Mouse (Mus musculus): ENCODE measurements around the gene Sobp.

Gene Sobp

DNA sequence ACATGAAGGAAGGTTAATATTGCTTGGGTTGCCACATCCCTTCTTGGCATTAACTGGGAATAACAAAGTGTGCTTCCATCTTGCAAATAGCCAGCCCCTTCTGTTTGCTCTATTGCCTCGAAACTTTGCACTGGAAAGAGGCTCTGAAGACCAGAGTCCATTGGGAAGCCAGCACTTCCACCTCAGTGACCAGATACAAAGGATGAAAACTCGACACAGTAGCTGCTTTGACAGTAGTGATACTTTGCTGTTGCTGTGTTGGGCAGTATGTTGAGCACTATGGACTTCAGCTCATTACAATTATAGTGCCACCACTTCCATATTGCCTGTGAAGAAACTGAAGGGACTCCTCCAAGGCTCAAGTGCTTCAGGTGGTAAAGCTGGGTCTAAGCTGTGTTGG lies 86.9 kb downstream of the Sobp start:
- no peak for DNase-seq (ENCODE audit: low spot score)

- DNase-seq (ENCODE audit: low spot score) = no peak
Observed at GRCm38 (mm10) chr10:43086888-43087287, 87.4 kb downstream of the Sobp start.

GRCm38 (mm10) chr10:43084087-43084366 lies 90.3 kb downstream of the Sobp start:
- no peak for DNase-seq (ENCODE audit: low spot score)

DNA sequence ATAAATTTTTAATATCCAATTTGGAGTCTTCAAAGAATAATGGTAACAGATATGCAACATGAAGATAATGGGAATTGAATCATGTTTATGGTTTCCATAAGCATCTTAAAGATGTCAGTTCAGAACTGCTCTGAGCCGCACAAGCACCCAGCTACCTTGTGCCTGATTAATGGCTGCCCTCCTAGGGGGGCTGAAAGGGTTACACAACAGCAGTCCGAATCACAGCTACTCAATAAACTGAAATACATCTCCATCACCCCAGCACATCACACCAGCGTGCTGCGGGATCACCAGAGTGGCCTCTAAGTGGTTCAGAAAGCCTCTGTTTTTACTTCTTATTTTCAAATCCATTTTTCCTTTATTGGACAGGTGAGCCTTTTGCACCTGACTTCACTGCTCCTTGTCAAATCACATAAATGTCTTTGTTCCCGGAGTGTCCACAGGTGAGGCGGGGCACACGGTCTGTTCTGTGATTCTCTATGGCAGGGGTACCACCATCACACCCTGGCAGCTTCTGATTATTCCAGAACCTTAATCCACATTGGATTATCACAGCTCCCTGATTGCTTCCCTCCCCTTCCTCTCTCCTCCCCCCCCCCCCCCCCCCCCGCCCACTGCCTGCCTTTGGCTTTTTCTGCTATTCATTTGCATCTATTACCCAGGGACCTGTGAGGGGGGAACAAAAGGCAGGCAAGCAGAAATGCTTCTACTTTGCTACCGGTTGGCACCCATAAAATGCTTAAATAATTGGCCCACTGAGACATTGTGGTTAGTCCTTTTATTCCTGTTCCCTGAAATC lies 90.8 kb downstream of the Sobp start:
- no peak for DNase-seq (ENCODE audit: low spot score)

DNA sequence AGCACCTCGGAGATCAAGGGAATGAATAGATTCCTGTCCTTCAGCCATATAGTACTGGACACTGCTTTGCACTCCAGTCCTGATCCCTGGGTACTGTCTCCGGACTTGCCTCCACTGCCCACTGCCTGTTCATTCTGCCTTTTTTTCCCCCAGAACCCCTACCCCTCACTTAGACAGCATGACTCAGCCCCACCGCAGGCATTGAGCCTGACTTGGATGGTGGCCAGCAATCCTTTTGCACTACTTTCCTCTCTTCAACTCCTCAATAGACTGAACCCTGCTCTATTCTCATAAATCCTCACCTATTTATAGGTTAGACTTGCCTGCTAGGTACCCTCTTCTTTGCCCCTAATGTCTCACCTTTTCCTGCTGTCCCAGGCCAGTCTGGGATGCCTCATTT lies 93.0 kb downstream of the Sobp start:
- no peak for DNase-seq (ENCODE audit: low spot score)

DNA sequence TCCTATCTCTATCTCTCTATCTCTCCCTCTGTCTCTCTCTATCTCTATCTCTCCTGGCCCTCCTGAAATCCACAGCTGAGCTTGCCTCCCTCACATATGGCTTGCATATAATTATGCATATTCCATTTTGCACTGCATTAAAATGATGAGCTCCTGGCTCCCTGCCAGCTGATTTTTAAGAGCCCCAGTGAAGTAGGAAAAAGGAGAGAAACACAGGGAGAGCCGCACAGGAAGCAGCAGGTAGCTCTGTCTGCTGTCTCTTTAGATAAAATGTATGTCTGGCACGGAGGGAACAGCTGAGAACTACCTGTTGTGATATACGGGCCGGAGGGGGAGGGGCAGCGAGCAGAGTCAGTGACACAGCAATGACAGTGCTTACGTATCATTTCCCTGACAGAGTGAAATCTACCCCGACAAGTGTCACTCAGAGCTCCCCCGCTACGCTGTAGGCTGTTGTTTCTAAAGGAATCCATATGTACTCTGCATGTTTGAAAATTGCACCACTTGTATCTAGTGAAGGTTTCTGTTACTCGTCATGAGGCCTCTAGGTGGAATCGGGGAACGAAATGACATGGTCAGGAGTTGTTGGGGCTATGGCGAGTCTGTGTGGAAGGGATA lies 98.7 kb downstream of the Sobp start:
- no peak for DNase-seq (ENCODE audit: low spot score)

DNA sequence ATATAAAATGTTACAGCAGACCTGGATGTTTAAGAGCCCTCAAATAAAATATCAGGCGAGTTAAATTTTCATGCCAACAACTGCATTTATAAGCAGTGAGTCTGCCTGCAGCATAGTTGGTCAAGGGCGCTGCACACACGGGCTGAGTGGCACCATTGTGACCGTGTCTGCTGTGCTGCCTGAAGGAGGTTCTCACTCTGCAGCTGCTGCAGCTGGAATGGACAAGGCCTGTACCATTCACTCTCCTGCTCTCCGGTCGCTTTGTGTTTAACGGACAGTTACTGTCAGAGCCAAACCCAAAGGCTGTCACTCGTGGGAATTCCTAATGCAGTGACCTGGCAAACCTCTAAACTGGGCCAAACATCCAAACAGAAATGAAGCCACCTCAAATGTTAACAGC lies 101.0 kb downstream of the Sobp start:
- no peak for DNase-seq (ENCODE audit: low spot score)

- no peak for DNase-seq (ENCODE audit: low spot score)
Observed at GRCm38 (mm10) chr10:43070893-43071292, 103.4 kb downstream of the Sobp start.

DNA sequence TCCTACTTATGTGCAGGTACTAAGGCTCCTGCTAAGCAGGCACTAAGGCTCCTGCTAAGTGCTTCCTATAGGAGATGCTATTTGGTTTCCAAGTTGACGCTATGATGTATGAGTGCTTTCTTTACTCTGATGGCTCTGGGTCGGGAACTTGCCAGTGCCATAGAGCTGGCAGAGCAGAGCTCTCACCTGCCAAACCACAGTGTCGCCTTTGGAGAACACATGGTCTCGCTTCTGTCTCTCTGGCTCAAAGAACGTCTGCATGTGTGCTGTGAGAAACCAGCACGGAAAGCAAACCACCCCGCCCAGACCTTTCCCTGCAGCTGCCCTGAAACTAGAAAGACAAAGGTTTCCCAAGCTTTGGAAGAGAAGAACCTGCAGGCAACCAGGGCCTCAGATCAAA lies 109.0 kb downstream of the Sobp start:
- DNase-seq (ENCODE audit: low spot score) = no peak

DNA sequence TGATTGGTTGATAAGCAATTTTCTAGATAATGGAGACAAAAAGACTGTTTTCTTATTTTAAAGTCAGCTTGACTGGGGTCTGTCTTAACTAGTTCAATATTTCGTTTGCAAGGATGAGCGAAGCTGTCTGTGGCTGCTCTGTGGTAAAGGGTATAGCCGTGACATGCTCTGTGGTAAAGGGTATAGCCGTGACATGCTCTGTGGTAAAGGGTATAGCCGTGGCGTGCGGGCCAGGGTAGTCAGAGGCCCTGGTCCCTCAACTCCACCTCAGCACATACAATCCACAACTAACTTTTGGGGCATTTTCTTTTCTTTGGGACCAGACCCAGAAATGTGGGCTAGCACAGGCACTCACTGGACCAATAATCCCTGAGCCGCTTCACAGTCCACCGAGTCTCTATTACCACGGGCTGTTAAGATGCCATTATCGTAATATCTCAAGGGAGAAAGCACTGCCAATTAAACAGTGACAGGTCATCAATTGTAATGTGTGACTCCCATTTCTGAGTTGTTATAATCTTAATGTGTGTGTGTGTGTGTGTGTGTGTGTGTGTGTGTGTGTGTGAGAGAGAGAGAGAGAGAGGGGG lies 112.7 kb downstream of the Sobp start:
- no peak for DNase-seq (ENCODE audit: low spot score)

- DNase-seq (ENCODE audit: low spot score) = no peak
Observed at GRCm38 (mm10) chr10:43055405-43055804, 118.9 kb downstream of the Sobp start.

- DNase-seq (ENCODE audit: low spot score) = no peak
Observed at GRCm38 (mm10) chr10:43054776-43055175, 119.6 kb downstream of the Sobp start.

- DNase-seq (ENCODE audit: low spot score) = no peak
Observed at GRCm38 (mm10) chr10:43053861-43054560, 120.3 kb downstream of the Sobp start.

- DNase-seq (ENCODE audit: low spot score) = no peak
Observed at GRCm38 (mm10) chr10:43052462-43052861, 121.9 kb downstream of the Sobp start.

GRCm38 (mm10) chr10:43047804-43048348 lies 126.5 kb downstream of the Sobp start:
- DNase-seq (ENCODE audit: low spot score) = no peak

DNA sequence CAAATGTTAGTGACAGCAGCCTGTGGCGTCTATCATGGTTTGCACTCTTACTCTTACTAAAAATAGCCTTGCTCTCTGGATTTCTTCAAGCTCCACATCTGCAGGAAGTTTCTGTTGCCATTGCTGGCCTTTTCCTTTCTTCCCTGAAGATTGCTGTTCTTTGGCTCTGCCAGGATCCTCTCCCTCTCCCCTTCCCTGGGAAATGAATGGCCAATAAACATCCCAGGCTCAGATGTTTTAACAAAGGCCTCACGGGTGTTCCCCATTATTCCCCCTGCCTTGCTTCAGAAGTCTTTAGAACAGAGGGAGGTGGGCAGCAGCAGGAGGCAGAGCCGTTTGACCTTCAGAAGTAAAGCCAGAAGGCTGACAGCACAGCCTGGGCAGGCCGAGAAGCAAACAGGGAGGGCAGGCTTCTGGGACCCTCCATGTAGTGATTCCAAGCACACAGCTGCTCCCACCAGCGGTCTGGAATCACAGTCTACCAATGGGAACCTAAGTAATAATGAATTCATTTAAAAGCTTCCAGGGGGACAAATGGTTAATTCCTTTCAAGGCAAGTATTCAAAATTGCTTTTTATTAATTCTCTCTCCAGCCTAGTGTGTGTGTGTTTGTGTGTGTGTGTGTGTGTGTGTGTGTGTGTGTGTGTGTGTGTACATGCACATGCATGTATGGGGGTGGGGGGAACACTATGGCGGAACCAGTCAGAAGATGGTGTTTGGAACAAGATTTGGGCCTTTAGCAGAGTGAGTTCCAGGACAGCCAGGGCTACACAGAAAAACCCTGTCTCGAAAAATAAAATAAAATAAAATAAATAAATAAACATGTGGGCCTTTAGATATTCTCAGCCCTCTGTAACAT lies 130.8 kb downstream of the Sobp start:
- DNase-seq (ENCODE audit: low spot score) = no peak

- DNase-seq (ENCODE audit: low spot score) = no peak
Observed at GRCm38 (mm10) chr10:43042591-43043327, 131.6 kb downstream of the Sobp start.

- no peak for DNase-seq (ENCODE audit: low spot score)
Observed at GRCm38 (mm10) chr10:43041794-43042193, 132.5 kb downstream of the Sobp start.

GRCm38 (mm10) chr10:43037455-43037793 lies 136.9 kb downstream of the Sobp start:
- no peak for DNase-seq (ENCODE audit: low spot score)

GRCm38 (mm10) chr10:43036646-43037454 lies 137.5 kb downstream of the Sobp start:
- DNase-seq (ENCODE audit: low spot score) = no peak

All from lung, postnatal 25 days (tissue).